ENCODE assay signal across 7 mouse cellular contexts in genomic region chr12:26903073-26903893, GRCm38 (mm10).
A peak's percentile ranks its signal among the peaks of the same experiment; 100 is the strongest.
DNase-seq lines count a peak whose midpoint lies in the region; ATAC-seq and TF ChIP-seq lines count a peak whose summit lies in the region.

No protein-coding gene starts in this region.

- H3K9me3 ChIP-seq in ES-Bruce4 (replicated peaks; ENCODE audit: control insufficient read depth, insufficient read depth, low read length, poor library complexity, severe bottlenecking), result no peaks in the 10 kb centered on the region
- H3K9me3 ChIP-seq in midbrain, embryonic 16.5 days (replicated peaks; ENCODE audit: control insufficient read depth, low read length, poor library complexity, severe bottlenecking), result no peaks in the 10 kb centered on the region

- no peak for TF ChIP-seq POLR2A in ES-Bruce4 (IDR thresholded peaks at IDR 0.05; ENCODE audit: insufficient read depth, low read length)

- peak overlapping the region; percentile 81 for H3K4me2 ChIP-seq in midbrain, embryonic 16.5 days (ENCODE audit: low read length)

- no peak overlapping the region for H3K27ac ChIP-seq in ES-Bruce4 (ENCODE audit: insufficient read depth, low read length)
- peak overlapping the region; percentile 94 for H3K27ac ChIP-seq in midbrain, embryonic 16.5 days (ENCODE audit: low read length)

- TF ChIP-seq CTCF in ES-Bruce4 (IDR thresholded peaks at IDR 0.05; ENCODE audit: low read depth, low read length), result no peak

- H3K4me3 ChIP-seq in ES-Bruce4 (ENCODE audit: low read depth, low read length), result no peak overlapping the region
- H3K4me3 ChIP-seq in midbrain, embryonic 16.5 days (ENCODE audit: low read depth, low read length), result peak overlapping the region; percentile 40

- no peaks in the 10 kb centered on the region for H3K27me3 ChIP-seq in ES-Bruce4 (ENCODE audit: control insufficient read depth, insufficient read depth, low read length, poor library complexity, severe bottlenecking)
- no peaks in the 10 kb centered on the region for H3K27me3 ChIP-seq in midbrain, embryonic 16.5 days (ENCODE audit: control insufficient read depth, insufficient read depth, low read depth, low read length)

- DNase-seq in ZHBTc4 (ENCODE audit: low read depth, low spot score), result peak; percentile 14
- peak; percentile 34 to 45 for DNase-seq in frontal cortex, postnatal 14 days (ENCODE audit: low spot score in 2 of 2)
- peak; percentile 29 to 57 for DNase-seq in kidney, postnatal 4 days
- no peak for DNase-seq in thymus, postnatal 36 days
- DNase-seq in spleen, postnatal 10 days (ENCODE audit: low spot score in 2 of 2), result no peak

- H3K36me3 ChIP-seq in ES-Bruce4 (ENCODE audit: control insufficient read depth, insufficient read depth, low read length, poor library complexity, severe bottlenecking), result no peaks in the 10 kb centered on the region
- no peaks in the 10 kb centered on the region for H3K36me3 ChIP-seq in midbrain, embryonic 16.5 days (ENCODE audit: control insufficient read depth, insufficient read depth, low read length)

- H3K4me1 ChIP-seq in ES-Bruce4 (ENCODE audit: control insufficient read depth, insufficient read depth, low read length), result peaks cover 2% of the 10 kb centered on the region
- peaks cover 21% of the 10 kb centered on the region for H3K4me1 ChIP-seq in midbrain, embryonic 16.5 days (ENCODE audit: control insufficient read depth, insufficient read depth, low read length)

- WGBS in midbrain, embryonic 16.5 days, result 10% methylated on average over 23 of the region's 23 CpGs

- peak; percentile 72; the same call in 1 of the 2 replicates for TF ChIP-seq EP300 in ES-Bruce4 (IDR thresholded peaks at IDR 0.05; ENCODE audit: insufficient read depth, low read depth, low read length)

- ATAC-seq in midbrain, embryonic 16.5 days, result peak; percentile 97

- H3K9ac ChIP-seq in ES-Bruce4 (ENCODE audit: low read depth, poor library complexity, severe bottlenecking), result no peak overlapping the region
- H3K9ac ChIP-seq in midbrain, embryonic 16.5 days (ENCODE audit: low read depth, low read length), result peak overlapping the region; percentile 71

Comparison
In these comparisons a context has a peak if more than half of its experiments do, and no peak if none do; other contexts are left out.
1. DNase-seq: peak in ZHBTc4 (single experiment), frontal cortex, postnatal 14 days (2 of 2) and kidney, postnatal 4 days (2 of 2); none in thymus, postnatal 36 days (0 of 2) and spleen, postnatal 10 days (0 of 2).